Mouse (Mus musculus): ENCODE results near the gene Tfap2d.

DNA sequence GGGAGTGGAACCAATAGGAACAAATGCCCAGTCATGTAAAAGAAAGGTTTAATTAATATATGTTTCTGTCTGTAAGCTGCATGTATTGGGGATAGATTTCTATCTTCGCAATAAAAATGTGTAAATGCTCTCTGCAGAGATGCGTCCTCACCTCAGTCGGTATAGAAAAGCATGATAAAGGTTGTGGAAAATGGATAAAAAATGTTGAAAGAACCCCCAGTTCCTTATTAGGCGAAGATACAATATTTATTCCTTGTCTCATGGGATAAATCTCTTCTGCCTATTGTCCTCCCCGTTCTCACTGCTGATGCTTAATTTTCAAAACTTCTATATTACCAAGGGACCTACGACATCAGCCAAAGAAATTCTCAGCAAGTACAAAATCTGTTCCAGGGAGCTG, at the start of gene Tfap2d:
- no peak for TF ChIP-seq GATA1 (IDR thresholded peaks at IDR 0.05; ENCODE audit: low read length)
- TF ChIP-seq TAL1 (IDR thresholded peaks at IDR 0.05; ENCODE audit: low read length): no peak
